Mouse (Mus musculus): ENCODE data around the gene Cops7b.

GRCm38 (mm10) chr1:86634751-86635359 lies 52.2 kb downstream of the Cops7b start:
- TF ChIP-seq CTCF (IDR thresholded peaks at IDR 0.05; ENCODE audit: extremely low read depth, insufficient read length, insufficient replicate concordance, low read depth, low read length) (no peak), POLR2A (IDR thresholded peaks at IDR 0.05; ENCODE audit: low read depth, low read length) (no peak)
